Mouse (Mus musculus) gastrocnemius, adult 18-20 months (tissue): ENCODE data around the gene Cd6. TPM values are rescaled to one million over a fixed set of nuclear protein-coding genes. Genes with fewer than 3 reads are reported as not detected.
A peak's percentile ranks its signal among the peaks of the same experiment; 100 is the strongest.

Source experiments
- DNase-seq: peaks from one replicate; pipeline ENCODE4 v3.0.0; 2021; ENCODE audit warnings: low spot score
- total RNA-seq, 2 experiments: library from RNA; stranded (reverse); gene quantifications; 2 replicates each; pipeline ENCODE4 v1.2.3; 2021

The Cd6 gene
- total RNA-seq, 2 experiments from 2014 or later, result not detected

- no peak for DNase-seq
These were observed 9.4 kb upstream of the Cd6 start, which contains the start of gene Slc15a3 for GRCm38 (mm10) chr19:10839010-10839892. Slc15a3 (plus strand) TSS chr19:10839727.

- DNase-seq, result no peak
These were observed 5.8 kb upstream of the Cd6 start for GRCm38 (mm10) chr19:10835671-10836070.

GRCm38 (mm10) chr19:10833611-10834010, 3.8 kb upstream of the Cd6 start:
- DNase-seq, result no peak

- no peak for DNase-seq
These were observed 2.2 kb upstream of the Cd6 start for GRCm38 (mm10) chr19:10832030-10832429.

GRCm38 (mm10) chr19:10831424-10831823, 1.6 kb upstream of the Cd6 start:
- DNase-seq, result peak; percentile 73

GRCm38 (mm10) chr19:10828321-10828720, 1.5 kb downstream of the Cd6 start:
- no peak for DNase-seq

- DNase-seq, result no peak
These were observed 5.8 kb downstream of the Cd6 start for GRCm38 (mm10) chr19:10824061-10824460.

- no peak for DNase-seq
These were observed 7.3 kb downstream of the Cd6 start for GRCm38 (mm10) chr19:10822534-10822933.

- DNase-seq, result no peak
These were observed 8.5 kb downstream of the Cd6 start for GRCm38 (mm10) chr19:10821319-10821718.

- DNase-seq, result no peak
These were observed 11.5 kb downstream of the Cd6 start for GRCm38 (mm10) chr19:10818217-10818946.

- DNase-seq, result no peak
These were observed 13.4 kb downstream of the Cd6 start for GRCm38 (mm10) chr19:10816462-10816861.

- no peak for DNase-seq
These were observed 14.0 kb downstream of the Cd6 start for GRCm38 (mm10) chr19:10815871-10816270.

GRCm38 (mm10) chr19:10813905-10814304, 16.0 kb downstream of the Cd6 start:
- DNase-seq, result no peak

GRCm38 (mm10) chr19:10813039-10813438, 16.8 kb downstream of the Cd6 start:
- no peak for DNase-seq

GRCm38 (mm10) chr19:10811471-10811870, 18.4 kb downstream of the Cd6 start:
- no peak for DNase-seq

GRCm38 (mm10) chr19:10810176-10810492, 19.7 kb downstream of the Cd6 start:
- DNase-seq, result no peak

- DNase-seq, result no peak
These were observed 20.3 kb downstream of the Cd6 start for GRCm38 (mm10) chr19:10809428-10810175.

GRCm38 (mm10) chr19:10808524-10809233, 21.2 kb downstream of the Cd6 start:
- no peak for DNase-seq

- DNase-seq, result no peak
These were observed 24.1 kb downstream of the Cd6 start for GRCm38 (mm10) chr19:10805661-10806285.

- DNase-seq, result no peak
These were observed 24.8 kb downstream of the Cd6 start for GRCm38 (mm10) chr19:10804850-10805660.
